Mouse (Mus musculus): ENCODE measurements around the gene Capn3. TPM values are rescaled to one million over a fixed set of nuclear protein-coding genes. Genes with fewer than 3 reads are reported as not detected.

The Capn3 gene
- polyA plus RNA-seq, 1 experiment from 2014 or later: 1.1 TPM

GRCm38 (mm10) chr2:120531223-120531622 lies 75.4 kb downstream of the Capn3 start:
- Histone ChIP-seq H3K4me1 (replicated peaks) (no peaks in the 10 kb centered on the region), H3K27ac (replicated peaks) (no peak overlapping the region), H3K9me3 (no peaks in the 10 kb centered on the region), H3K27me3 (no peaks in the 10 kb centered on the region), H3K4me2 (no peak overlapping the region), H3K9ac (no peak overlapping the region), H3K4me3 (no peak overlapping the region), H3K36me3 (peaks cover 88% of the 10 kb centered on the region)
- no peak for ATAC-seq (ENCODE audit: low read depth)
- 88% methylated on average over 4 of the region's 4 CpGs for WGBS

- Histone ChIP-seq H3K4me1 (replicated peaks) (peaks cover 17% of the 10 kb centered on the region), H3K27me3 (no peaks in the 10 kb centered on the region), H3K9ac (no peak overlapping the region), H3K27ac (replicated peaks) (peak overlapping the region; percentile 75), H3K9me3 (no peaks in the 10 kb centered on the region), H3K4me2 (peak overlapping the region; percentile 44), H3K4me3 (peak overlapping the region; percentile 20), H3K36me3 (peaks cover 24% of the 10 kb centered on the region)
- WGBS: 27% methylated on average over 3 of the region's 3 CpGs
- ATAC-seq (ENCODE audit: low read depth): peak; percentile 89
These were observed 83.5 kb downstream of the Capn3 start for GRCm38 (mm10) chr2:120539333-120539732.

GRCm38 (mm10) chr2:120539778-120540208 lies 84.0 kb downstream of the Capn3 start:
- 10% methylated on average over 1 of the region's 1 CpGs for WGBS
- Histone ChIP-seq H3K27ac (replicated peaks) (peak overlapping the region; percentile 75), H3K9ac (no peak overlapping the region), H3K9me3 (no peaks in the 10 kb centered on the region), H3K4me1 (replicated peaks) (peaks cover 17% of the 10 kb centered on the region), H3K4me3 (0 out of 2 replicates have a peak overlapping the region, but pooled peaks have one; percentile 20), H3K36me3 (peaks cover 24% of the 10 kb centered on the region), H3K4me2 (peak overlapping the region; percentile 44), H3K27me3 (no peaks in the 10 kb centered on the region)
- ATAC-seq (ENCODE audit: low read depth): peak; percentile 96

- Histone ChIP-seq H3K4me2 (no peak overlapping the region), H3K9ac (no peak overlapping the region), H3K36me3 (peaks cover 39% of the 10 kb centered on the region), H3K9me3 (no peaks in the 10 kb centered on the region), H3K27ac (replicated peaks) (no peak overlapping the region), H3K4me3 (no peak overlapping the region), H3K4me1 (replicated peaks) (peaks cover 9% of the 10 kb centered on the region), H3K27me3 (no peaks in the 10 kb centered on the region)
- no peak for ATAC-seq (ENCODE audit: low read depth)
- 100% methylated on average over 2 of the region's 2 CpGs for WGBS
These were observed 88.9 kb downstream of the Capn3 start for GRCm38 (mm10) chr2:120544732-120545131.

Other genes with a start within 250 kb of the Capn3 start
- 1.1 and 1.3 TPM in 2 replicates for gene Pla2g4e, start 210.7 kb upstream of the Capn3 start, polyA plus RNA-seq (2015; fragmentation: Nextera tagmentation; extraction: Ambion mirVana)
- gene Pla2g4d, start 166.8 kb upstream of the Capn3 start, polyA plus RNA-seq (2015; fragmentation: Nextera tagmentation; extraction: Ambion mirVana): 0.06 TPM in 1 of 2 replicates, not detected in the other
- not detected in 2 replicates for gene Pla2g4f, start 141.9 kb upstream of the Capn3 start, polyA plus RNA-seq (2015; fragmentation: Nextera tagmentation; extraction: Ambion mirVana)
- 42.4 and 45.0 TPM in 2 replicates for gene Vps39, start 102.9 kb upstream of the Capn3 start, polyA plus RNA-seq (2015; fragmentation: Nextera tagmentation; extraction: Ambion mirVana)
- gene Ganc, start 52.1 kb upstream of the Capn3 start, polyA plus RNA-seq (2015; fragmentation: Nextera tagmentation; extraction: Ambion mirVana): 8.2 and 8.4 TPM in 2 replicates
- 7.2 and 9.6 TPM in 2 replicates for gene Tmem87a, start 51.9 kb upstream of the Capn3 start, polyA plus RNA-seq (2015; fragmentation: Nextera tagmentation; extraction: Ambion mirVana)
- 37.3 and 40.9 TPM in 2 replicates for gene Zfp106, start 107.8 kb downstream of the Capn3 start, polyA plus RNA-seq (2015; fragmentation: Nextera tagmentation; extraction: Ambion mirVana)
- 21.6 and 26.1 TPM in 2 replicates for gene Snap23, start 111.7 kb downstream of the Capn3 start, polyA plus RNA-seq (2015; fragmentation: Nextera tagmentation; extraction: Ambion mirVana)
- 28.5 and 29.8 TPM in 2 replicates for gene Haus2, start 153.4 kb downstream of the Capn3 start, polyA plus RNA-seq (2015; fragmentation: Nextera tagmentation; extraction: Ambion mirVana)
- 35.5 and 37.9 TPM in 2 replicates for gene Lrrc57, start 153.5 kb downstream of the Capn3 start, polyA plus RNA-seq (2015; fragmentation: Nextera tagmentation; extraction: Ambion mirVana)
- gene Stard9, start 173.1 kb downstream of the Capn3 start, polyA plus RNA-seq (2015; fragmentation: Nextera tagmentation; extraction: Ambion mirVana): 4.4 and 4.6 TPM in 2 replicates